Comparison of ENCODE assay signal across 16 mouse cellular contexts in the genomic region with DNA sequence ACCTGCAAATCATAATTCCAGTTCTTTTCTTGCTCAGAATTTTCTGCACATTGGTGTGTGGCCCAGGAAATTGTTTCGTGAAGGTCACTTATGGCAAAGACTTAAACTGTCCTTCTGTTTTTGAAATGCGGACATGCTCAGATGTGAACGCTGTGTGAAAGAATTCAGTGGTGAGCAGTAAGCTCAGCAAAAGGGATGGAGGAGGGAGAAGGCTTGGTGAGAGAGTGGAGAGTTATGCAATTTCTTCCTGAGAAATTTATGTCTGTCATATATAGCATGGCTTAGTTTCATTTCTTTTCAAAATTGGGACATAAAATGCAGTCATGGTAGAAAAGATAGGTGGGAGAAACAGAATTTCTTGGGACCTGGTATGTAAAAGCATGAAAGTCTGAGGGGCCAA.
"Had no signal": no experiment of that assay in that cellular context is flagged by ENCODE, and none has a peak within 500 bp of the region (broad histone marks: within the 10 kb centered on the region; RNA-seq: fewer than 3 reads in every experiment).

No protein-coding gene starts in this region.

- H3K4me1 ChIP-seq: neural tube, embryonic 13.5 days; neural tube, embryonic 15.5 days; stomach, embryonic 15.5 days had no signal

- H3K9ac ChIP-seq: neural tube, embryonic 13.5 days; neural tube, embryonic 15.5 days; stomach, embryonic 15.5 days had no signal

- H3K27me3 ChIP-seq: neural tube, embryonic 13.5 days; neural tube, embryonic 15.5 days; stomach, embryonic 15.5 days had no signal

- H3K9me3 ChIP-seq: neural tube, embryonic 15.5 days; stomach, embryonic 15.5 days had no signal

- H3K36me3 ChIP-seq: neural tube, embryonic 13.5 days; neural tube, embryonic 15.5 days; stomach, embryonic 15.5 days had no signal

- H3K4me3 ChIP-seq: neural tube, embryonic 13.5 days; neural tube, embryonic 15.5 days; stomach, embryonic 15.5 days had no signal

- DNase-seq: retina, postnatal 1 day; right cerebral cortex, adult 18-20 months; right cerebral cortex, postnatal 14 days; right cerebral cortex, postnatal 25 days; right cerebral cortex, postnatal 4 days; spleen, adult 18-20 months; thymus, adult 18-20 months; thymus, adult 2 months; thymus, postnatal 14 days; thymus, postnatal 25 days; thymus, postnatal 36 days; thymus, postnatal 4 days had no signal

- H3K4me2 ChIP-seq: neural tube, embryonic 13.5 days; neural tube, embryonic 15.5 days; stomach, embryonic 15.5 days had no signal

- H3K27ac ChIP-seq: neural tube, embryonic 13.5 days; neural tube, embryonic 15.5 days; stomach, embryonic 15.5 days; stomach, postnatal 0 days had no signal
